27 mouse cellular contexts compared by ENCODE assay signal in genomic region chr8:79143729-79144128, GRCm38 (mm10).
DNase-seq lines count a peak whose midpoint lies in the region; TF ChIP-seq lines count a peak whose summit lies in the region.
"Had no signal": no experiment of that assay in that cellular context is flagged by ENCODE, and none has a peak within 500 bp of the region (broad histone marks: within the 10 kb centered on the region; RNA-seq: fewer than 3 reads in every experiment).

No protein-coding gene starts in this region.

- H3K27ac ChIP-seq in kidney, adult 2 months (ENCODE audit: insufficient read depth, low read depth, low read length) = no peak overlapping the region
- peak overlapping the region; percentile 74 for H3K27ac ChIP-seq in bone marrow macrophage, adult 2 months (ENCODE audit: insufficient read depth, low read depth, low read length)
- H3K27ac ChIP-seq in macrophage = peak overlapping the region; percentile 87
- no peak overlapping the region for H3K27ac ChIP-seq in layer of hippocampus, adult 2 months
- H3K27ac ChIP-seq: heart, embryonic 10.5 days; heart, embryonic 15.5 days; hindbrain, embryonic 13.5 days; liver, embryonic 15.5 days; lung, embryonic 15.5 days; midbrain, embryonic 10.5 days; midbrain, embryonic 15.5 days; neural tube, embryonic 13.5 days; stomach, postnatal 0 days had no signal

- TF ChIP-seq CTCF in kidney, adult 2 months (conservative IDR thresholded peaks at IDR 0.05; ENCODE audit: insufficient read depth, insufficient read length, low read depth, low read length) = no peak
- no peak for TF ChIP-seq CTCF in bone marrow macrophage, adult 2 months (IDR thresholded peaks at IDR 0.05; ENCODE audit: low read depth, low read length)
- no peak for TF ChIP-seq CTCF in layer of hippocampus, adult 2 months (conservative IDR thresholded peaks at IDR 0.05)

- TF ChIP-seq POLR2A in kidney, adult 2 months (IDR thresholded peaks at IDR 0.05; ENCODE audit: low read depth, low read length) = no peak
- TF ChIP-seq POLR2A in bone marrow macrophage, adult 2 months (IDR thresholded peaks at IDR 0.05; ENCODE audit: borderline replicate concordance, low read depth, low read length) = no peak

- no peaks in the 10 kb centered on the region for H3K79me2 ChIP-seq in macrophage (ENCODE audit: inconsistent target)

- H3K27me3 ChIP-seq in kidney, adult 2 months (replicated peaks; ENCODE audit: control insufficient read depth, insufficient read depth, low read length) = no peaks in the 10 kb centered on the region
- H3K27me3 ChIP-seq: heart, embryonic 15.5 days; hindbrain, embryonic 13.5 days; liver, embryonic 15.5 days; lung, embryonic 15.5 days; midbrain, embryonic 15.5 days; neural tube, embryonic 13.5 days; Patski had no signal

- 92% methylated on average over 3 of the region's 3 CpGs for WGBS in kidney, adult 2 months
- 0% methylated on average over 3 of the region's 3 CpGs for WGBS in macrophage (ENCODE audit: missing documents)

- no peaks in the 10 kb centered on the region for H3K36me3 ChIP-seq in kidney, adult 2 months (ENCODE audit: control insufficient read depth, insufficient read depth, low read length)
- H3K36me3 ChIP-seq in macrophage (ENCODE audit: inconsistent target) = no peaks in the 10 kb centered on the region

- no peaks in the 10 kb centered on the region for H3K4me1 ChIP-seq in kidney, adult 2 months (ENCODE audit: control insufficient read depth, insufficient read depth, low read length)
- H3K4me1 ChIP-seq in bone marrow macrophage, adult 2 months (ENCODE audit: control insufficient read depth, insufficient read depth, low read length) = peaks cover 38% of the 10 kb centered on the region
- H3K4me1 ChIP-seq: liver, embryonic 15.5 days; lung, embryonic 15.5 days; midbrain, embryonic 10.5 days; midbrain, embryonic 15.5 days had no signal

- peak; percentile 21 for DNase-seq in kidney, adult 2 months
- DNase-seq in kidney, postnatal 4 days = no peak
- peak; percentile 15 for DNase-seq in skeletal muscle tissue, adult 2 months (ENCODE audit: low read depth, low spot score)
- DNase-seq in right cerebral cortex, adult 2 months (ENCODE audit: low spot score in 2 of 2) = no peak
- DNase-seq in thymus, postnatal 4 days = no peak
- no peak for DNase-seq in layer of hippocampus, adult 2 months (ENCODE audit: low spot score in 2 of 2)
- DNase-seq: adrenal gland, postnatal 10 days; cerebellum, adult 11-12 months; cerebellum, adult 9-11 months; layer of hippocampus, postnatal 36 days; left cerebral cortex, postnatal 4 days; spleen, adult 18-20 months; thymus, adult 18-20 months; thymus, postnatal 25 days had no signal

- H3K4me3 ChIP-seq in kidney, adult 2 months (ENCODE audit: insufficient read depth, low read depth, low read length) = no peak overlapping the region
- H3K4me3 ChIP-seq in bone marrow macrophage, adult 2 months (ENCODE audit: insufficient read depth, low read length) = no peak overlapping the region
- H3K4me3 ChIP-seq in macrophage (ENCODE audit: inconsistent target) = no peak overlapping the region
- H3K4me3 ChIP-seq in layer of hippocampus, adult 2 months = no peak overlapping the region
- H3K4me3 ChIP-seq: erythroblast, embryonic 14.5 days; heart, embryonic 10.5 days; heart, embryonic 15.5 days; hindbrain, embryonic 13.5 days; liver, embryonic 15.5 days; lung, embryonic 15.5 days; midbrain, embryonic 10.5 days; midbrain, embryonic 15.5 days; neural tube, embryonic 13.5 days had no signal

Comparison
In these comparisons a context has a peak if more than half of its experiments do, and no peak if none do; other contexts are left out.
1. DNase-seq: peak in kidney, adult 2 months (single experiment) and skeletal muscle tissue, adult 2 months (single experiment); none in kidney, postnatal 4 days (0 of 2), right cerebral cortex, adult 2 months (0 of 2), thymus, postnatal 4 days (single experiment) and layer of hippocampus, adult 2 months (0 of 2).
2. H3K27ac ChIP-seq: peak in bone marrow macrophage, adult 2 months (single experiment) and macrophage (single experiment); none in kidney, adult 2 months (single experiment) and layer of hippocampus, adult 2 months (single experiment).